Mouse (Mus musculus) left cerebral cortex, adult 11 months (tissue): ENCODE data around the gene Tomt.

ENCODE experiments used
- DNase-seq: peaks from one replicate; pipeline ENCODE4 v3.0.0; 2022; ENCODE audit warnings: low spot score

Gene Tomt

DNA sequence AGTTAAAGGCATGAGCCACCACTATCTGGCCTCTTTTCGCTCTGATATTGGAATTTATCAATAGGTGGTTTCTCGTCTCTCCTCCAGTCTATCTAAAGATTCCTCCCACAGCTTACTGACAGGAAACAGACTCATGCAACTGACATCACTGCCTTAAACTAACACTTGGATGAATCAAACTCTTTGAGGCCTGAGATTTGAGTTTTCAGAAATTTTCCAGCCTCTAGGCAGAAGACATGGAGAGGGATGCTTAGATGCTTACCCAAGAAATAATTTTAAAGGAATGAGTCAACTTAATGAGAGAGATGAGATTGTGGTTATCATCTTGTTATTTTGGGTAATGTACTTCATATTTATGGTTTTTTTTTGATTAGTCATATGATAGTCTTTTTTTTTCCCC lies 52.3 kb downstream of the Tomt start:
- no peak for DNase-seq

DNA sequence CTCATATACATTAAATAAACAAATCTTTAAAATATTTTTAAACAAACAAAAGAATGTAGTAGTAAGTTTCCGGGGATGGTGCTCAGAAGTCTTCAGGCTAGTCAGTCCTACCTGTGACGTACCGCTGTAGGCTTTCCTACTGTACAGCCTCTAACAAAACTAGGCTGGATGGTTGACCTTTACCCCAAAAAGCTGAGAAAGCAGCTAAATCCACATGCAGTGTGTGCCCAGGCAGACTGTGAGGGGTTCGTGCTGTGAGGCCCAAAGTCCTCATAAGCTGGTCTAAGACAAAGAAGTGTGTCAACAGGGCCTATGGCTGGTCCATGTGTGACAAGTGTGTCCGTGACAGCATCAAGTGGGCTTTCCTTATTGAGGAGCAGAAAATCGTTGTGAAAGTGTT lies 53.3 kb downstream of the Tomt start:
- DNase-seq, result no peak

DNA sequence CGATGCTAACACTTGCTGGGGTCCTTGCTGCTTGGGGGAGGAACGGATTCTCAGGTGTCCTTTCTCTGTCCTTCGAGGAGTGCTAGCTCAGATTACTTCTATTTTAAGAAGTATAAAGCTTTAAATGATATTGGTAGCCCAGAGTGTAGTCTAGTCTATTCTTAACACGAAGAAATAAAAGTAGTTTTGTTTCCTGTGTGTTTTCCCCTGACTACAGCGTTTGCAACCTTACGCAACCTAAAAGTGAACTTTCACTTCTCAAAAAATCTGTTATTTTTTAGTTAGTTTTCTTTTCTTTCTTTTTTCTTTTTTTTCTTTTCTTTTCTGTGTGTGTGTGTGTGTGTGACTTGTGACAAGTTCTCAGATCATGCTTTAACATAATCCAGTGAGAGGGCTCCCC lies 54.5 kb downstream of the Tomt start:
- DNase-seq, result no peak
